Mouse (Mus musculus) olfactory bulb, adult 2 months (tissue): Measurements from ENCODE around the gene Cd79b. TPM values are rescaled to one million over a fixed set of nuclear protein-coding genes. Genes with fewer than 3 reads are reported as not detected.

Source experiments
- H3K27ac ChIP-seq: fragments of 200-500 bp; 2 replicates; pipeline ENCODE4 v1.5.1; 2012; ENCODE audit warnings: low read depth, low read length; ENCODE audit not compliant: insufficient read depth
- H3K4me1 ChIP-seq: fragments of 200-500 bp; 2 replicates; pipeline ENCODE4 v1.6.1; 2012; ENCODE audit warnings: low read length; ENCODE audit not compliant: control insufficient read depth, insufficient read depth
- H3K4me3 ChIP-seq: fragments of 200-500 bp; 2 replicates; pipeline ENCODE4 v1.5.1; 2012; ENCODE audit warnings: mild to moderate bottlenecking, low read depth, low read length, moderate library complexity; ENCODE audit not compliant: insufficient read depth
- CTCF ChIP-seq: fragments of 200-500 bp; IDR thresholded peaks from 2 replicates; pipeline ENCODE4 v1.5.1; 2012; ENCODE audit warnings: low read depth, mild to moderate bottlenecking, low read length, moderate library complexity; ENCODE audit not compliant: insufficient read depth
- POLR2A ChIP-seq: fragments of 200-500 bp; IDR thresholded peaks from 2 replicates; pipeline ENCODE4 v1.6.1; 2012; ENCODE audit warnings: mild to moderate bottlenecking, low read depth, low read length, moderate library complexity; ENCODE audit not compliant: insufficient read depth
- WGBS: fragments of 180-500 bp; shearing (Covaris S2); methylation state at CpG from one replicate; pipeline ENCODE4 v1.1.7; 2018; 5-methylcytosine and 5-hydroxymethylcytosine counted together
- polyA plus RNA-seq: library from polyadenylated mRNA; stranded (reverse); fragments of >200 nt; gene quantifications from 2 replicates; pipeline ENCODE4 v1.2.4, GENCODE M21; 2012; ENCODE audit warnings: low replicate concordance; ENCODE audit not compliant: missing spikeins, insufficient read depth, insufficient read length

Gene Cd79b
- polyA plus RNA-seq, 1 experiment, result not detected

DNA sequence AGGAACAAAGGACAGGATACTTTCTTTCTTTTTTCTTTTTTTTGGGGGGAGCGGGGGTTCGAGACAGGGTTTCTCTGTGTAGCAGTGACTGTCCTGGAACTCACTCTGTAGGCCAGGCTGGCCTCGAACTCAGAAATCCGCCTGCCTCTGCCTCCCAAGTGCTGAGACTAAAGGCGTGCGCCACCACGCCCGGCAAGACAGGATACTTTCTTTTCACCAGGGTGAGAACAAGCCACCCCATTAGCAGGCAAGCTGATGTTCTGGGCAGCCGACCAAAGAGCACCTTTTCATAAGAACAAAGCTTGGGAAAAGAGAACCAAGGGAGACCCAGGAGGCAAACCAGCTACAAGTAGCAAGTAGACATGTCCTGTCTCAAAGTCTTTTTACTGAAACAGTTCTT, 7.8 kb downstream of the Cd79b start:
- 77% methylated on average over 9 of the region's 9 CpGs for WGBS
- Histone ChIP-seq H3K4me1 (peaks cover 3% of the 10 kb centered on the region; the same call in 1 of the 2 replicates), H3K27ac (no peak overlapping the region), H3K4me3 (no peak overlapping the region)
- TF ChIP-seq CTCF (no peak), POLR2A (no peak)

DNA sequence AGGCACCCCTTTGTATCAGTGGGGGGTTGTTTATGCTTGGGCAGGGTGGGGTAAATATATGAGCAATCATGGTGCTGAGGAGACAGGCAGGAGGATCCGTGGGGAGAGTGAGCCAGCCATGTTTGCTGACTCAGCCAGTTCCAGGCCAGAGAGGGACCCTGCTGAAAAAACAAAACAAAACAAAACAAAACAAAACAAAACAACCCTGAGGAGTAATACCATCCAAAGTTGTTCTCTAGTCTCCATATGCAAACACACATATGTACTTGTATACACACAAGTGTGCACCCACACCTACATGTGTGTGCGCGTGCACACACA, 8.5 kb downstream of the Cd79b start:
- H3K27ac ChIP-seq, result no peak overlapping the region
- peaks cover 3% of the 10 kb centered on the region; the same call in 1 of the 2 replicates for H3K4me1 ChIP-seq
- no peak for TF ChIP-seq CTCF
- TF ChIP-seq POLR2A, result no peak
- no peak overlapping the region for H3K4me3 ChIP-seq
- WGBS, result 78% methylated on average over 3 of the region's 3 CpGs

DNA sequence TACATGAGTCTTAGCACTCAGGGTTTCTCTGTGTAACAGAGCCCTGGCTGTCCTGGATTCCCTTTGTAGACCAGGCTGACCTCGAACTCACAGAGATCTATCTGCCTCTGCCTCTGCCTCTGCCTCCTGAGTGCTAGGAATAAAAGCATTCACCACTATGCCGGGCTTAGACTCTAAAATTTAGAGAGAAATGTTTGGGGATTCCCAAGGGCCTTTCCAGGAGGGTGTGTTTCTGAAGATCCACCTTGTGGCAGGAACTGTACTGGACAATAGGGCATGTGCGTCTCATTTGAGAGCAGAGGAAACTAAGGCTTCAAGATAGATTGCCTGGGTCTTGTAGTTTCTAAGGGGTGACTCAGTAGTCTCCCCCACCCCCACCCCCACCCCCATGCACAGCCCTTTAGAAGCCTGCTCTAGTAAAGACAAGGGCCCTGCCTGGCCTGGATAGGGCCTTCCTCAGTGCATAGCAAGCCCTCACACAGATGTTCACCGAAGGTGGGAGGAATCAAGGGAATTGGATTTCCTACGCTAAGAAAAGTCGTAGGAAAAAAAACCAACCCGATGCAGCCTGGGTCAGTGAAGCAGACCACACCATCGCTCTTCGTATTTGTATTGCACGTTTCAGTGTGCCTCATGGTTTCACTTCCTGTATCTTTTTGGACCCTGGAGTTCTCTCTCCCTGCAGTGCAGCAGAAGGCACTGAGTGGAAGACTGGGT, 9.1 kb downstream of the Cd79b start:
- Histone ChIP-seq H3K4me3 (no peak overlapping the region), H3K27ac (no peak overlapping the region), H3K4me1 (peaks cover 3% of the 10 kb centered on the region; the same call in 1 of the 2 replicates)
- WGBS, result 73% methylated on average over 10 of the region's 10 CpGs
- TF ChIP-seq CTCF, result no peak
- no peak for TF ChIP-seq POLR2A

DNA sequence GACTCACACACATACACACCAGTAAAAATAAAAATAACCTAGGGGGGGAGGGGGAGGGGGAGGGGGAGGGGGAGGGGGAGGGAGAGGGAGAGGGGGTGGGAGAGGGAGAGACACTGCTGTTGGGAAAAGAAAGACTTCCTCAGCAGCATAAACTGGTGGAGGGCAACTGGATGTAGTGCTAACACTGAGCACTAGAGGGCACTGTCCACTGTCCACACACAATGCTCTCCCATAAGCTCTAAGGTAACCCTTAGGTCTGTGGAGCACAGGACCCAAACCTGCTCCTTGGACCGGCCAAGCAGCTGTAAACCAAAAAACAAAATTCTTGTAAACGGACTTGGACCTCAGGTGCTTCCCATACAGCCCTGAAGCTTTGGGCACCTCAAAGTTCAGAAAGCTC, 11.9 kb downstream of the Cd79b start:
- H3K27ac ChIP-seq, result no peak overlapping the region
- TF ChIP-seq POLR2A (no peak), CTCF (no peak)
- H3K4me3 ChIP-seq, result no peak overlapping the region
- WGBS, result 20% methylated on average over 2 of the region's 2 CpGs
- no peaks in the 10 kb centered on the region for H3K4me1 ChIP-seq

DNA sequence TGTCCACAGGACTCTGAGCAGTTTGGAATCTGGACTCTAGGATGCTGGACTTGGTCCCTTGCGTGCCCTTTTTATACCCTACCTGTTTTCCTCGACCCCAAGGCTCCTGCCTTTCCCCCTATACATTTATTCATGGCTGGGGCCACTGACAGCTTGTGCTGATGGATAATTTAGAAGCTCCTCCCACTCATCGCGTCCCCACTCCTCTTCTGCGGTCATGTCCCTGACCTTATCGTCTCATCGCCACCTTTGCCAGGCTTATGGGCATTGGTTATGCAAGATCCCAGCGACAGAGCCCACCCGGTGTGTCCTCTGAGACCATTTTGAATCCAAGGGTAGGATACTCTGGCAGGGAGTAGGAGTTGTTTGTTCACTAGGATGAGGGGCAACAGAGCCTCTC, 12.8 kb downstream of the Cd79b start, which contains the start of gene Gh:
Gene Gh (minus strand): TSS at position 101 of the 400 bp plus-strand sequence.
- no peak for TF ChIP-seq CTCF
- no peak for TF ChIP-seq POLR2A
- no peak within 1 kb of the TSS for H3K4me3 ChIP-seq
- 83% methylated on average over 9 of the region's 9 CpGs for WGBS
- H3K4me1 ChIP-seq, result no peaks in the 10 kb centered on the region
- no peak within 1 kb of the TSS for H3K27ac ChIP-seq

DNA sequence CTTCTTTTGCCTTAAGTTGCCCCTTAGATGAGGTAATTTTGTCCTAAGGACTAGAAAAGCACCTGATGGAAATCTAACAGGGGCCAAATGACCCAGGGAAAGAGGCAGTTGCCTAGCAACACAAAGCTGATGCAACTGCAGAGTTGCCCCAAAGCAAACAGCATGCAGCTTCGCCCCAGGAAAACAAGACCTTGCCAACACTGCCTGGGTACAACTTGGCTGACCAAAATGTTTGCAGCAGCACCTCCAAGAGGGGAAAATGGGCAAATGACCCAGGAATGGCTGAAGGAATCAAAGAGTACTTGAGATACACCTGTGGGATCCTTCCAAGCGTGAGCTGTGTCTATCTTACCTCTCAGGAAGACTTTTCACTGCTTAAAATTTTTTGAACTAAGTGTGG, 22.7 kb downstream of the Cd79b start:
- Histone ChIP-seq H3K27ac (no peak overlapping the region), H3K4me3 (no peak overlapping the region), H3K4me1 (0 out of 2 replicates have a peak, but pooled peaks cover under 1% of the 10 kb centered on the region)
- 74% methylated on average over 2 of the region's 2 CpGs for WGBS
- TF ChIP-seq POLR2A (no peak), CTCF (no peak)

DNA sequence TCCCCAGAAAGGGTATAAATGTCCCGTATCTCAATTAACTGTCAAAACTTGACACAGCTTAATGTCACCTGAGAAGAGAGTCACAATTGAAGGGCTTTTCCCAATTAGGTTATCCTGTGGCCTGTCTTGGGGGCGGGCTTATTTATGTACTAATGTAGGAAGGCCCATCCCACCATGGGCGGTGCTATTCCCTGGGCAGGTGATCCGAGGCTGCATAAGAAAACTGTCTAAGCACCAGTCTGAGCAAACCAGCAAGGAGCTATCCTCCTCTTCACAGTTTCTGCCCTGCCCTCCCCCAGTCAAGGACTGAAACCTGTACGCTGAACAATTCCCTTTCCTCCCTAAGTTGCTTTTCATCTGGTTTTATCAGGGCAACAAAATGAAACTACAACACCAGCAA, 24.2 kb downstream of the Cd79b start:
- Histone ChIP-seq H3K4me1 (0 out of 2 replicates have a peak, but pooled peaks cover 4% of the 10 kb centered on the region), H3K27ac (no peak overlapping the region), H3K4me3 (no peak overlapping the region)
- 96% methylated on average over 5 of the region's 5 CpGs for WGBS
- TF ChIP-seq POLR2A (no peak), CTCF (no peak)

DNA sequence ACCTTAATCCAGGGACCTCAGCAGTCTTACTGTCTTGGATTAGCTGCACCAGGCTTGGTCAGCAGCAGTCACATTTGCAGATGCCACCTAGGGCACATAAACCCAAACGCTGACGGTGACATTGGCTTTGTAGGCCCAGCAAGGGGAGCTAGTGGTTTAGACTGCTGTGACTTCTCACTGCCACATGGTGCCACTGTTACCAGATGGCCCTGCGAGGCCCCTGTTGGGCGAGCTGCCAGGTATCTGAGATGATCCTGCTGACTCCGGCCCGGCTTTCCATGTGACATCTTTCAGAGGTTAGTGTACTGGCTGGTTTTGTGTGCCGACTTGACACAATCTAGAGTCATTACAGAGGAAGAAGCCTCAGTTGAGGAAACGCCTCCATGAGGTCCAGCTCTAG, 25.2 kb downstream of the Cd79b start:
- WGBS, result 48% methylated on average over 8 of the region's 8 CpGs
- H3K4me1 ChIP-seq, result 0 out of 2 replicates have a peak, but pooled peaks cover 4% of the 10 kb centered on the region
- no peak for TF ChIP-seq POLR2A
- no peak for TF ChIP-seq CTCF
- no peak overlapping the region for H3K4me3 ChIP-seq
- H3K27ac ChIP-seq, result no peak overlapping the region

DNA sequence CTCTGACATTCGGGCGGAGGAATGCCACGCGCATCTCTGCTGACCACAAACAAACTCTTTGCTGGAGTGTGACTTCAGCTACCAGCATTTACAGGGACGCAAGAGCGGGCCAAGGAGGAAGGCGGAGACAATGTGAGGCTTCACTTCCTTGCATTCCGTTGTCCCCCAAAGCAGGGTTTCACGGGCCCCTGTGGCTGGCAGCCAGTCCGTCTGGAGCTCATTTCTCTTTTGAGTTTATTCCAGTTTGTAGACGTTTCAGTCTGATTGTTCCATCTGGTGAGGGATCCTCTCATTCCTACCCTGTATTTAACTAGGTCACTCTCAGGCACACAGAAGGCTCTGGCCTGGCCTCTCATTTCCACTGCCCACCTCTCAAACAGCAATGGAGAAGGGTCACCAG, 27.6 kb downstream of the Cd79b start:
- WGBS, result 57% methylated on average over 11 of the region's 11 CpGs
- 0 out of 2 replicates have a peak, but pooled peaks cover 4% of the 10 kb centered on the region for H3K4me1 ChIP-seq
- no peak overlapping the region for H3K4me3 ChIP-seq
- TF ChIP-seq POLR2A (no peak), CTCF (no peak)
- H3K27ac ChIP-seq, result no peak overlapping the region

DNA sequence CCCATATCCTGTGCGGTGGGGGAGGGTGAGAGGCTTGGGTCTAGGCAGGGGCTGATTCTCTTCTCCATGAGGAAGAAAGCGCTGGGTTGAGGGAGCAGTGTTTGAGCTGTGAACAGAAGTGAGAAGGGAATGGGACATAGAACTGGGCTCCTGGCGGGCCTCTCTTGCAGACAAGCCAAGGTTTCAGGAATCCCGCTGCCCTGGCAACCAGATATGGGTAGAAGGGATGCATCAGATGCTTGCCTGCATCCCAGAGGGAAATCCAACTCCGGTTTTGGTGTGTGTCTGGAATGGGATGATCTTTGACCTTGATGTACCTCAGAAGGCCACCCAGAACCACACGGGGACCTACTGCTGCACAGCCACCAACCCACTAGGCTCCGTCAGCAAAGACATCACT, 28.4 kb downstream of the Cd79b start:
- TF ChIP-seq CTCF (no peak), POLR2A (no peak)
- no peak overlapping the region for H3K27ac ChIP-seq
- no peak overlapping the region for H3K4me3 ChIP-seq
- WGBS, result 94% methylated on average over 7 of the region's 7 CpGs
- H3K4me1 ChIP-seq, result 0 out of 2 replicates have a peak, but pooled peaks cover 4% of the 10 kb centered on the region
